Mouse (Mus musculus): ENCODE measurements around the gene Patj. TPM values are rescaled to one million over a fixed set of nuclear protein-coding genes. Genes with fewer than 3 reads are reported as not detected.

The Patj gene
- polyA plus RNA-seq, 1 experiment from 2014 or later = 6.8 TPM

DNA sequence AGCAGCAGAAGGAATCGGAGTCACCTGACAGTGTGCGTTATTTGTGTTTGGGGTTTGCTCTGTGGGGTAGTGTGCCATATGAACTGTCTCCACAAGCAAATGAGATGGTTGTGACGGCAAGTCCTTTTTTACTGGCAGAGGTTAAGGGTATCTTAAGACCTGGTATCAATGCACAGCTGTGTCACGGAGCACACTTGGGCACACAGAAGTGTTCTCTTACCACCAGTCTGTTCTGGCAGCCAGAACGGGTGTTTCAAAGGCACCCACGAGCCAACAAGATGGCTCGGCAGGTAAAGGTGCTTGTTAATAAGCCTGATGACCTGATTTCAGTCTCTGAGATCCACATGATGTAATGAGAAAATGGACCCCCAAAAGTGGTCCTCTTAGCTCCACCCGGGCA is 243.1 kb downstream of the Patj start:
- no peak overlapping the region for H3K9ac ChIP-seq
- H3K4me1 ChIP-seq = no peaks in the 10 kb centered on the region
- no peaks in the 10 kb centered on the region for H3K27me3 ChIP-seq (replicated peaks)
- 95% methylated on average over 8 of the region's 8 CpGs for WGBS
- no peak overlapping the region for H3K4me2 ChIP-seq (replicated peaks)
- H3K36me3 ChIP-seq = no peaks in the 10 kb centered on the region
- ATAC-seq (ENCODE audit: low FRiP score, low read depth) = no peak
- no peak overlapping the region for H3K4me3 ChIP-seq
- H3K9me3 ChIP-seq = no peaks in the 10 kb centered on the region
- no peak overlapping the region for H3K27ac ChIP-seq

DNA sequence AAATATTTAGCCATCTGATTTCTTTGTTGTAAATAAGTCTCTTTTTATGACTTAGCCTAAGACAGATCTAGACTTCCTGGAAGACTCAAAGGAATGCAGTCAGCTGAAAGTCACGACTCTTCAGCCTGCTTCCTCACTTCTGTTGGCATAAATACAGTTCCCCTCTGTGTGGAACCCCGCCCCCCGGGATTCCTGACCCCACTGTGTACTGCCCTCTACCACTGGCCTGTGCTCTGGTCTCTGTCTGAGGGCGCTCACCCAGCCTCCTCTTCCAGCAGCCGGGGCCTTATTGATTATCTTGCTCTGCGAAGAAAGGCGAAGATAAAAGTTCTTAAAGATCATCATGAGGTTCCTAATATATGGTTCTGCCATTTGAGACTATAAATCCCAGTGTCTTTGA is 258.1 kb downstream of the Patj start:
- WGBS = 72% methylated on average over 7 of the region's 7 CpGs
- Histone ChIP-seq H3K4me1 (no peaks in the 10 kb centered on the region), H3K27me3 (replicated peaks) (no peaks in the 10 kb centered on the region), H3K4me3 (no peak overlapping the region), H3K36me3 (no peaks in the 10 kb centered on the region), H3K9me3 (no peaks in the 10 kb centered on the region), H3K27ac (no peak overlapping the region), H3K9ac (no peak overlapping the region), H3K4me2 (replicated peaks) (no peak overlapping the region)
- no peak for ATAC-seq (ENCODE audit: low FRiP score, low read depth)

DNA sequence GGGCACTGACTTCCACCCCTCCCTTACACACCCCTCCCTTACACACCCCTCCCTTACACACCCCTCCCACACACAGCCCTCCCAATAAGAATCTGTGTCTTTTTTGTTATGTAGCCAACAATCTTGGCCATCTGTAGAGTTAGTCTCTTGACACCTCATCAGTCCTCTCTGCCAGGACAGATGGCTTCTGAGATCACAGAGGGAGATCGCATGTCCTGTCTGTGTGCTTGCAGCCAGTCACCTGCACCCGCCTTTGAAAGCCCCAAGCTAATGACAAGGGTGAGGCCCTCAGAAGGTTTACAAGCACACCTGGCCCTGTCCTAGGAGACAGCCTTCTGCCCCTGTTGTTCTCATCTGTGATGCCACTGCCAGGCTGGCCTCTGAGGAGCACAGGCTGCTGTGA is 258.8 kb downstream of the Patj start:
- no peak overlapping the region for H3K27ac ChIP-seq
- H3K27me3 ChIP-seq (replicated peaks) = no peaks in the 10 kb centered on the region
- no peak for ATAC-seq (ENCODE audit: low FRiP score, low read depth)
- no peak overlapping the region for H3K9ac ChIP-seq
- WGBS = 41% methylated on average over 2 of the region's 2 CpGs
- no peaks in the 10 kb centered on the region for H3K4me1 ChIP-seq
- H3K36me3 ChIP-seq = no peaks in the 10 kb centered on the region
- H3K9me3 ChIP-seq = no peaks in the 10 kb centered on the region
- no peak overlapping the region for H3K4me2 ChIP-seq (replicated peaks)
- H3K4me3 ChIP-seq = no peak overlapping the region

DNA sequence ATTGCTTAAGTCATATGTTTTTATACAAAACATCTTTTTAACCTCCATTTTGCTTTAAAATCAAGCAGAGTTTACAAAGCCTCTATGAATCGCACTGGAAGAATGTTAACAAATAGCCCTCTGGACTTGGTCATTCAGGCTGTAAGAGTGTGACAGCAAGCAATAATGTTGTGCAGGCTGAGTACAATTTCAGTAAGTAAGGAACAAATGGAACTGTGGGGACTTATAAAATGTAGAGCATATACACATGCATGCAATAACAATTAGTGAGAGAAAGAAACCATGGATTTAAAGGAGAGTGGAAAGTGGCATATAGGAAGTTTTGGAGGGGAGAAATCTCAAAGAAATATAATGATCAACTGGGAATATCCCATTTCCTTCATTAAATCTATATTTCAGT is 261.2 kb downstream of the Patj start:
- 86% methylated on average over 1 of the region's 1 CpGs for WGBS
- Histone ChIP-seq H3K36me3 (no peaks in the 10 kb centered on the region), H3K27me3 (replicated peaks) (no peaks in the 10 kb centered on the region), H3K9me3 (no peaks in the 10 kb centered on the region), H3K27ac (no peak overlapping the region), H3K4me3 (no peak overlapping the region), H3K4me1 (no peaks in the 10 kb centered on the region), H3K4me2 (replicated peaks) (no peak overlapping the region), H3K9ac (no peak overlapping the region)
- no peak for ATAC-seq (ENCODE audit: low FRiP score, low read depth)

DNA sequence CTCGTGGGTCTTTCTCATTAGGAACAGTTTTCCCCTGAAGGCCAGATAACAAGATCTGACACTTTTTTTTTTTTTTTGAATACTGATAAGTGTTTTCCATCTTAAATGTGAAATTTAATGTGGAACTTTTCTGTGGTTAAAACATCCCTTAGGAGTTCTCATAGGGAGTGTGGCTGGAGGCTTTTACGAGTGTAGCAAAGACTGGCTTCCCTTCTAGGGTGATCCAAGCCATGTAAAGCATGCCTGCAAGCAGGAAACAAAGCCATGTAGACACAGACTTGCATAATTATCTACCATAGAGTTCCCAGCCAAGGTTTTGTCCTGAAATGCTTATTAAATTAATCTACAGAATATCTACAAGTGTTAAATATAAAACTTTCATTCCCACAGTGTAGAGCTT is 263.4 kb downstream of the Patj start:
- no peak overlapping the region for H3K27ac ChIP-seq
- 85% methylated on average over 2 of the region's 2 CpGs for WGBS

DNA sequence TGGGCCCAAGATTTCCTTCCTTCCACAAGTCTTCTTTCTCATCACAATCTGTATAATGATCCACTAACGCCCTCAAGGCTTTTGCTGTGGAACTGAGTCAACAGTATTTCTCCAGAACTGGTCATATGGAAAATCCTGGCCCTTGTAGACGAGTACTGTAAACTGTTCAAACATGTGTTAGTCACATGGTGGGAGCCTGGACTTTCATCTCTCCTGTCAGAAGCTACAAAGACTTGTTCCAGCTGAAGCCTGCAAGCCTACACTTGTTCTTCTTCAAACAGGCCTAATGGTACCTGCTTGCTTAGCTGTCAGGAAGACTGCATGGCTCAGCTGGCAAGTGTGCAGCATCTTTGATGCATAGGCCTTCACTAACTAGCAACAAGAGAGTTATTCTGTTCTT is 264.9 kb downstream of the Patj start:
- WGBS = 71% methylated on average over 2 of the region's 2 CpGs
- no peaks in the 10 kb centered on the region for H3K27me3 ChIP-seq (replicated peaks)
- H3K36me3 ChIP-seq = no peaks in the 10 kb centered on the region
- H3K4me3 ChIP-seq = no peak overlapping the region
- no peak for ATAC-seq (ENCODE audit: low FRiP score, low read depth)
- no peak overlapping the region for H3K27ac ChIP-seq
- no peaks in the 10 kb centered on the region for H3K4me1 ChIP-seq
- H3K4me2 ChIP-seq (replicated peaks) = no peak overlapping the region
- H3K9me3 ChIP-seq = peaks cover 8% of the 10 kb centered on the region; the same call in 1 of the 2 replicates
- H3K9ac ChIP-seq = no peak overlapping the region

More for the DNA sequence above, 263.4 kb downstream of the Patj start:
- H3K36me3 ChIP-seq = no peaks in the 10 kb centered on the region
- no peaks in the 10 kb centered on the region for H3K4me1 ChIP-seq
- H3K4me3 ChIP-seq = no peak overlapping the region
- no peaks in the 10 kb centered on the region for H3K27me3 ChIP-seq (replicated peaks)
- H3K9me3 ChIP-seq = peaks cover 8% of the 10 kb centered on the region; the same call in 1 of the 2 replicates
- no peak overlapping the region for H3K4me2 ChIP-seq (replicated peaks)
- H3K9ac ChIP-seq = no peak overlapping the region
- ATAC-seq (ENCODE audit: low FRiP score, low read depth) = no peak

DNA sequence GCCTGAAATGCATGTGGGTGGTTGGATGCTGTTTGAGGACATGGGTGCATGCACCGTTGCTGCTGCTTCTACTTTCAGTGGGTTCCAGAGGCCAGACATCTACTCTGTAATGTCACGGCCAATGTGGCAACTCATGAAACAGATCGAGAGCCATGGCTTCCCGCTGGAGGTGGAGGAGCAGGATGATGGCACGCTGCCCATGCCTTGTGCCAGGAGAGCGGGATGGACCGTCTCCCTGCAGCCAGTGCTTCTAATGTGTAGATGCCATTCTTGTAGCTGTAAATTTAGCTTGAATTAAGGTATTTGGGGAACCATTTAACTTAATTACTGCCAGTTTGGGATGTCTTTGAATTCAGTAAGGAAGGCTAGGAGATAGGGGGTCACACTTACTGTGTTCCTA is 270.3 kb downstream of the Patj start:
- Histone ChIP-seq H3K4me3 (no peak overlapping the region), H3K27me3 (replicated peaks) (no peaks in the 10 kb centered on the region), H3K27ac (no peak overlapping the region), H3K9me3 (peaks cover 8% of the 10 kb centered on the region; the same call in 1 of the 2 replicates), H3K36me3 (no peaks in the 10 kb centered on the region), H3K4me2 (replicated peaks) (no peak overlapping the region), H3K9ac (no peak overlapping the region), H3K4me1 (no peaks in the 10 kb centered on the region)
- 95% methylated on average over 7 of the region's 7 CpGs for WGBS
- no peak for ATAC-seq (ENCODE audit: low FRiP score, low read depth)

DNA sequence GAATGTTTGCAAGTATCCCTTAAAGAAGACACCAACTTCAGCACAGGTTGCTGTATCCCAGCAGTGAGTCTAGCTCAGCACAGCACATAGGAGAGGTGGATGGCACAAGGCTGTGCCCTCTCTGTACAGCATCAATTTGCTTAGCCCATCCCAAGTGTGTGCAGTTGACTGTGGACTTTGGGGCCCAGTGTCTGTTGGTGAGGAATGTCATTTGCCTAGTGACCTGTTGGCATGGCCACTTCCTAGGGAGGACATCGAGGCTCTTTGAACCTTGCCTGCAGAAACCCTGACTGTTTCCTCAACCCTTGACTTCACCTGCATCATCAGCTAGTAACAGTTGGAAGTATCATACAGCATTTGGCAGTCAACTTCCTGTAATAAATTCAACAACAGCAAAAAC is 270.9 kb downstream of the Patj start:
- no peak for ATAC-seq (ENCODE audit: low FRiP score, low read depth)

DNA sequence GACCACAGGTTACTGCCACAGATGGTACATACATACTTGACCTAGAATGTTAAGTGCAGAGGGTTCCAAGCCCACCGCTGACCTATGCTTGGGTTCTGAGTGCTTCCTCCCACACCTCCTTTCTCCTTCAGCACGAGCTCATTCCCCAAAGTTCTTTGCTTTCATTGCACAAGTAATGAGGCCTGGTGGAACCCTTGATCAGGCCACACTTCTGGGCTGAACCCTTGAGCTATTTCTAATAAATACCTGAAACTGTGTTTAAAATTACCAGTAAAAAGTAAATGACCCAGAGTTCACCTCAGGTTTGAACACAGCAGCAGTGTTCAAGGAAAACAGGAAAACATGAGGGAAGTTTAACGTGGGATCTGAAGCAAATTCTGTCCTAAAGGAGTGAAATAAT is 271.4 kb downstream of the Patj start:
- Histone ChIP-seq H3K27me3 (replicated peaks) (no peaks in the 10 kb centered on the region), H3K9me3 (peaks cover 8% of the 10 kb centered on the region; the same call in 1 of the 2 replicates), H3K4me3 (no peak overlapping the region), H3K36me3 (no peaks in the 10 kb centered on the region), H3K4me2 (replicated peaks) (no peak overlapping the region), H3K27ac (no peak overlapping the region), H3K9ac (no peak overlapping the region), H3K4me1 (no peaks in the 10 kb centered on the region)
- 79% methylated on average over 3 of the region's 3 CpGs for WGBS
- ATAC-seq (ENCODE audit: low FRiP score, low read depth) = no peak

More for the DNA sequence above, 270.9 kb downstream of the Patj start:
- H3K4me2 ChIP-seq (replicated peaks) = no peak overlapping the region
- no peaks in the 10 kb centered on the region for H3K27me3 ChIP-seq (replicated peaks)
- no peak overlapping the region for H3K4me3 ChIP-seq
- no peak overlapping the region for H3K27ac ChIP-seq
- peaks cover 8% of the 10 kb centered on the region; the same call in 1 of the 2 replicates for H3K9me3 ChIP-seq
- H3K9ac ChIP-seq = no peak overlapping the region
- no peaks in the 10 kb centered on the region for H3K4me1 ChIP-seq
- H3K36me3 ChIP-seq = no peaks in the 10 kb centered on the region
- WGBS = 82% methylated on average over 1 of the region's 1 CpGs

DNA sequence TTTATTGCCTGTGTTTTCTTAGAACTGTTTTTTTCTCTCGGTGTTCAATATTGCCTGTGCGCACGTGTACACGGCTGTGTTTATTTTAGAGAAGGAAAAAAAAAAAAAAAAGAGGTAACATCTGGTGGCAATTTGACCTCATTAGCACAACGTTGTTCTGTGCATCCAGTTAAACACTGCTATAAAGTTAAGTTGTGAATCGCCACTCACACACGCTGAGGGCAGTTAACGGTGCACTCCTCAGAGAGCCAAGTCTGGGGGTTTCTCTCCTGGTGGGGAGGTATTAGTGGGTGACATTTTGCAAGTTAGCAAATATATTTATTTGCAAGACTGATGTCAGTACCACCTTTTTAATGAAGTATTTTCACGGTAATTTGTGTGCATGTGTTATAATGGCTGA is 281.9 kb downstream of the Patj start:
- H3K27me3 ChIP-seq (replicated peaks) = no peaks in the 10 kb centered on the region
- no peak for ATAC-seq (ENCODE audit: low FRiP score, low read depth)
- WGBS = 50% methylated on average over 9 of the region's 9 CpGs
- H3K27ac ChIP-seq = no peak overlapping the region
- no peak overlapping the region for H3K4me3 ChIP-seq
- H3K36me3 ChIP-seq = no peaks in the 10 kb centered on the region
- H3K4me2 ChIP-seq (replicated peaks) = no peak overlapping the region
- H3K4me1 ChIP-seq = 0 out of 2 replicates have a peak, but pooled peaks cover 4% of the 10 kb centered on the region
- no peaks in the 10 kb centered on the region for H3K9me3 ChIP-seq
- H3K9ac ChIP-seq = no peak overlapping the region

DNA sequence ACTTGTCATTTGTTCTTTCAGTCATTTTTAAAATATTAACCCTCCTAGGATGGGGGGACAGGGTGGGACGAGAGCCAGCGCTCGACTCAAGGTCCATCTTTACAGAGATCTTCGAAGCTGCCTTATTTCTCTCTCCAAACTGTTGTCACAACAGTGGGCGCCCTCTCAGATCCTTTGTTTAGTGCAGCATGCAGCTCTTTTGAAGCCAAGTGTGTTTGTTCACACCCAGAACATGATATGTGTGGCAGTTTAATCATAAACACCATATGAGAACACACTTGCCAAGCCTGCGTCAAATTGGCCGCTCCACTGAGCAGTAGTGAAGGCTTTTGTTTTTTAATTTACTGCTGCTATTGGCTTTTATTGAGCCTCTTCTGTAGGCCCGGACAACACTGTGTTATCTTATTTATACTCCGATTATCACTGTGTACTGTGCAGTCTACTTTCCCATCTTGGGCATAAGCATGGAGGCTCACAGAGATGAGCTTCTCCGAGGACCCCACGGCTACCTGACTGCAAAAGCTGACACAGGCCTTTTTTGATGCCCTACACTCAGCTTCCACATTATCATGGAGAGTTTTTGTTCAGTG is 291.2 kb downstream of the Patj start:
- H3K4me3 ChIP-seq = no peak overlapping the region
- H3K27ac ChIP-seq = no peak overlapping the region
- no peaks in the 10 kb centered on the region for H3K36me3 ChIP-seq
- no peaks in the 10 kb centered on the region for H3K9me3 ChIP-seq
- no peak overlapping the region for H3K9ac ChIP-seq
- ATAC-seq (ENCODE audit: low FRiP score, low read depth) = no peak
- WGBS = 67% methylated on average over 11 of the region's 11 CpGs
- H3K4me2 ChIP-seq (replicated peaks) = no peak overlapping the region
- peaks cover 20% of the 10 kb centered on the region; the same call in 1 of the 2 replicates for H3K4me1 ChIP-seq
- H3K27me3 ChIP-seq (replicated peaks) = no peaks in the 10 kb centered on the region

DNA sequence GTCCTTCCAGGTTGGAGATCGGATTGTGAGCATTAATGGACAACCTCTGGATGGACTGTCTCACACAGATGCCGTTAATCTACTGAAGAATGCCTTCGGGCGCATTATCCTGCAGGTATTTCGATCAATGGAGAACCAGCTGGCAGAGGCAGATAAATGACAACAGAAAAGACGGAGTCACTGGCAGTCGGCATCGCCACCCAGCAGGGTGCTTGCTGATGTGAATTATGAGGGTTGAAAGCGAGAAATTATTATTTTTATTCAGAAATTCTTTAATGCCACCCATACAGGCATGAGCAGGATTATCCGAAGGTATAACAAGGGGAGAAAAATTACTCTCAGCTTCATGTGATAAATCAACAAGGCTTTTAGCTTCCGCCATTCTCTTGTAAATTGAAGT is 292.5 kb downstream of the Patj start:
- Histone ChIP-seq H3K9ac (no peak overlapping the region), H3K4me2 (replicated peaks) (peak overlapping the region; percentile 34; the same call in 1 of the 2 replicates), H3K27me3 (replicated peaks) (no peaks in the 10 kb centered on the region), H3K4me1 (peaks cover 20% of the 10 kb centered on the region; the same call in 1 of the 2 replicates), H3K27ac (no peak overlapping the region), H3K36me3 (no peaks in the 10 kb centered on the region), H3K4me3 (no peak overlapping the region), H3K9me3 (no peaks in the 10 kb centered on the region)
- peak; percentile 51; the same call in 1 of the 2 replicates for ATAC-seq (ENCODE audit: low FRiP score, low read depth)
- WGBS = 52% methylated on average over 11 of the region's 11 CpGs

DNA sequence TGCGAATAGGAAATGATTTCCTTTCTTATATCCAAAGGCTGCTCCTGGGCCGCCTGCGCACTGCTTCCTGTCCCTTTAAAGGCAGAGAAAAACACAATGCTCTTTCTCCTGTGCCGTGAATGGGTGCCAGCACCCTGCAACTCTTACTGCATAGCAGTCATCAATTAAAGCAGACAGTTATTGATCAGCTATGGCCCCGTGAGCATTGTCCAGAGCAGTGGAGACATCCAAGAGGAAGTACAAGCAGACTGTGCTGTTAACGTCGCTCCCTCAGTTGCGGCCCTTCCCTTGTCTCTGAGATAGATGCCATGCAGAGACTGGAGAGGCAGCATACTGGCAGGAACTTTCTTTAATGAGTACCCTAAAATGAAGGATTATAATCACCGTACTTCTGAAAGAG is 292.9 kb downstream of the Patj start:
- H3K4me1 ChIP-seq = peaks cover 20% of the 10 kb centered on the region; the same call in 1 of the 2 replicates
- 49% methylated on average over 9 of the region's 9 CpGs for WGBS
- H3K4me2 ChIP-seq (replicated peaks) = peak overlapping the region; percentile 34; the same call in 1 of the 2 replicates
- no peaks in the 10 kb centered on the region for H3K36me3 ChIP-seq
- 0 out of 2 replicates have a peak, but pooled peaks have one; percentile 46 for ATAC-seq (ENCODE audit: low FRiP score, low read depth)
- no peak overlapping the region for H3K9ac ChIP-seq
- H3K9me3 ChIP-seq = no peaks in the 10 kb centered on the region
- H3K27me3 ChIP-seq (replicated peaks) = no peaks in the 10 kb centered on the region
- no peak overlapping the region for H3K4me3 ChIP-seq
- no peak overlapping the region for H3K27ac ChIP-seq
